Mouse (Mus musculus) MEL (cell line): Measurements from ENCODE around the gene Krtap21-1. TPM values are rescaled to one million over a fixed set of nuclear protein-coding genes. Genes with fewer than 3 reads are reported as not detected.

Source experiments
- DNase-seq: peaks from one replicate; pipeline ENCODE4 v3.0.0; 2011; ENCODE audit warnings: low read depth, low spot score
- H3K27ac ChIP-seq: 2 replicates; pipeline ENCODE4 v1.5.1; 2012; ENCODE audit warnings: low read depth, mild to moderate bottlenecking, control low read depth, low read length, moderate library complexity; ENCODE audit not compliant: control insufficient read depth
- H3K27me3 ChIP-seq, 2 experiments: fragments of 150-350 bp in 1 of 2; sonication (generic) in 1 of 2; 2 replicates each; pipeline ENCODE4 v1.6.1; 2012; ENCODE audit warnings: low read length in 2 of 2, mild to moderate bottlenecking in 2 of 2, improper control_type of control experiment in 1 of 2, moderate library complexity in 1 of 2; ENCODE audit not compliant: insufficient read depth in 2 of 2, control insufficient read depth in 1 of 2
- H3K36me3 ChIP-seq, 2 experiments: 2 replicates each; pipeline ENCODE4 v1.6.1; 2012 to 2014; ENCODE audit warnings: low read length in 2 of 2, improper control_type of control experiment in 1 of 2, inconsistent platforms in 1 of 2, mild to moderate bottlenecking in 1 of 2; ENCODE audit not compliant: insufficient read depth in 2 of 2, control insufficient read depth in 1 of 2
- H3K4me1 ChIP-seq, 2 experiments: fragments of 150-350 bp in 1 of 2; sonication (generic) in 1 of 2; 2 replicates each; pipeline ENCODE4 v1.6.1; 2012; ENCODE audit warnings: low read length in 2 of 2, improper control_type of control experiment in 1 of 2, mild to moderate bottlenecking in 1 of 2; ENCODE audit not compliant: insufficient read depth in 2 of 2, control insufficient read depth in 1 of 2
- H3K4me3 ChIP-seq, 2 experiments: fragments of 150-350 bp in 1 of 2; sonication (generic) in 1 of 2; 2 replicates each; pipeline ENCODE4 v1.5.1; 2012; ENCODE audit warnings: low read depth in 2 of 2, low read length in 2 of 2, mild to moderate bottlenecking in 2 of 2, moderate library complexity in 2 of 2, control low read depth in 1 of 2, improper control_type of control experiment in 1 of 2; ENCODE audit not compliant: control insufficient read depth in 1 of 2, insufficient read depth in 1 of 2
- H3K79me2 ChIP-seq: 2 replicates; pipeline ENCODE4 v1.6.1; 2012; ENCODE audit warnings: mild to moderate bottlenecking, low read length, moderate library complexity; ENCODE audit not compliant: control insufficient read depth, poor library complexity, insufficient read depth
- H3K9ac ChIP-seq: 2 replicates; pipeline ENCODE4 v1.6.1; 2012; ENCODE audit warnings: low read depth, mild to moderate bottlenecking, control low read depth, low read length, moderate library complexity; ENCODE audit not compliant: control insufficient read depth, poor library complexity, severe bottlenecking
- H3K9me3 ChIP-seq: fragments of 150-350 bp; sonication (generic); replicated peaks from 2 replicates; pipeline ENCODE4 v1.6.1; 2012; ENCODE audit warnings: mild to moderate bottlenecking, low read length, improper control_type of control experiment, moderate library complexity; ENCODE audit not compliant: insufficient read depth
- E2F4 ChIP-seq: IDR thresholded peaks from 2 replicates; pipeline ENCODE4 v1.6.1; 2011; ENCODE audit warnings: low read depth, low read length, improper control_type of control experiment, borderline replicate concordance
- EP300 ChIP-seq, 2 experiments: IDR thresholded peaks; 2 replicates each; pipeline ENCODE4 v1.6.1; 2011; ENCODE audit warnings: improper control_type of control experiment in 2 of 2, low read length in 2 of 2, low read depth in 1 of 2, mild to moderate bottlenecking in 1 of 2
- GATA1 ChIP-seq: IDR thresholded peaks from 2 replicates; pipeline ENCODE4 v1.6.1; 2011; ENCODE audit warnings: low read depth, low read length, improper control_type of control experiment
- JUND ChIP-seq: IDR thresholded peaks from 2 replicates; pipeline ENCODE4 v1.6.1; 2011; ENCODE audit warnings: low read depth, mild to moderate bottlenecking, improper control_type of control experiment, low read length
- MXI1 ChIP-seq: IDR thresholded peaks from 2 replicates; pipeline ENCODE4 v1.6.1; 2011; ENCODE audit warnings: mild to moderate bottlenecking, low read depth, low read length, improper control_type of control experiment
- POLR2A ChIP-seq, 2 experiments: IDR thresholded peaks; 2 replicates each; pipeline ENCODE4 v1.6.1; 2011 to 2012; ENCODE audit warnings: low read length in 2 of 2, mild to moderate bottlenecking in 2 of 2, control low read depth in 1 of 2, improper control_type of control experiment in 1 of 2, low read depth in 1 of 2, moderate library complexity in 1 of 2; ENCODE audit not compliant: control insufficient read depth in 1 of 2, insufficient read depth in 1 of 2, poor library complexity in 1 of 2
- POLR2AphosphoS2 ChIP-seq: IDR thresholded peaks from 2 replicates; pipeline ENCODE4 v1.6.1; 2011; ENCODE audit warnings: low read length, improper control_type of control experiment
- RAD21 ChIP-seq: IDR thresholded peaks from 2 replicates; pipeline ENCODE4 v1.6.1; 2011; ENCODE audit warnings: mild to moderate bottlenecking, low read depth, low read length, improper control_type of control experiment
- RCOR1 ChIP-seq: IDR thresholded peaks from 2 replicates; pipeline ENCODE4 v1.6.1; 2012; ENCODE audit warnings: low read depth, mild to moderate bottlenecking, inconsistent platforms, low read length, improper control_type of control experiment
- SIN3A ChIP-seq: IDR thresholded peaks from 2 replicates; pipeline ENCODE4 v1.6.1; 2012; ENCODE audit warnings: low read length, improper control_type of control experiment, inconsistent platforms
- SMC3 ChIP-seq: IDR thresholded peaks from 2 replicates; pipeline ENCODE4 v1.6.1; 2011; ENCODE audit warnings: low read depth, low read length, improper control_type of control experiment
- TBP ChIP-seq: IDR thresholded peaks from 2 replicates; pipeline ENCODE4 v1.8.0; 2011; ENCODE audit warnings: low read depth, low read length, improper control_type of control experiment
- TCF12 ChIP-seq: IDR thresholded peaks from 2 replicates; pipeline ENCODE4 v1.6.1; 2014; ENCODE audit warnings: low read depth, mild to moderate bottlenecking, inconsistent platforms, low read length, improper control_type of control experiment, moderate library complexity
- USF2 ChIP-seq, 2 experiments: IDR thresholded peaks; 2 replicates each; pipeline ENCODE4 v1.6.1; 2011 to 2012; ENCODE audit warnings: improper control_type of control experiment in 2 of 2, low read length in 2 of 2, borderline replicate concordance in 1 of 2, inconsistent platforms in 1 of 2, low read depth in 1 of 2, mild to moderate bottlenecking in 1 of 2; ENCODE audit not compliant: insufficient read depth in 1 of 2
- ZKSCAN1 ChIP-seq: IDR thresholded peaks from 2 replicates; pipeline ENCODE4 v1.6.1; 2012; ENCODE audit warnings: low read depth, mild to moderate bottlenecking, inconsistent platforms, low read length, improper control_type of control experiment, moderate library complexity
- polyA plus RNA-seq, 2 experiments: library from polyadenylated mRNA; stranded (reverse) in 1 of 2; unstranded in 1 of 2; fragments of >175 nt in 1 of 2; fragments of >200 nt in 1 of 2; gene quantifications; 2 replicates each; pipeline versions ENCODE4 v1.2.1 to v1.2.4; 2012; ENCODE audit warnings: low replicate concordance in 2 of 2, low read depth in 1 of 2; ENCODE audit not compliant: insufficient read length in 2 of 2, insufficient read depth in 1 of 2, missing spikeins in 1 of 2
- total RNA-seq: library from RNA; depleted of rRNA; stranded (reverse); fragments of 300-350 nt; gene quantifications from 2 replicates; pipeline ENCODE4 v1.2.3, GENCODE M21; 2012

The Krtap21-1 gene
- total and polyA plus RNA-seq, 3 experiments: not detected

- no peak overlapping the region for H3K4me3 ChIP-seq
- no peak for TF ChIP-seq TBP
- TF ChIP-seq, all 39 proteins: peak for 0
- Histone ChIP-seq H3K79me2 (no peaks in the 10 kb centered on the region), H3K36me3 (no peaks in the 10 kb centered on the region), H3K9me3 (no peaks in the 10 kb centered on the region), H3K27me3 (no peaks in the 10 kb centered on the region), H3K9ac (no peak overlapping the region), H3K27ac (no peak overlapping the region), H3K4me1 (no peaks in the 10 kb centered on the region)
- no peak for DNase-seq
Measured at GRCm38 (mm10) chr16:89425310-89425709, 21.6 kb upstream of the Krtap21-1 start.

GRCm38 (mm10) chr16:89420011-89420410 lies 16.3 kb upstream of the Krtap21-1 start, which contains the start of gene Krtap6-2:
Gene Krtap6-2 (minus strand): TSS chr16:89420111.
- TF ChIP-seq GATA1 (no peak), JUND (no peak), EP300 (IDR thresholded peaks at IDR 0.05; ENCODE audit: low read depth in 1 of 2, low read length in 2 of 2) (no peak), POLR2A (IDR thresholded peaks at IDR 0.05; ENCODE audit: control insufficient read depth in 1 of 2, insufficient read depth in 1 of 2, low read depth in 1 of 2, low read length in 2 of 2, poor library complexity in 1 of 2) (no peak), POLR2AphosphoS2 (no peak)
- Histone ChIP-seq H3K27me3 (no peaks in the 10 kb centered on the region), H3K27ac (no peak within 1 kb of the TSS)

GRCm38 (mm10) chr16:89416311-89416710 lies 12.6 kb upstream of the Krtap21-1 start:
- Histone ChIP-seq H3K27ac (no peak overlapping the region), H3K36me3 (no peaks in the 10 kb centered on the region), H3K9ac (no peak overlapping the region), H3K79me2 (no peaks in the 10 kb centered on the region), H3K4me3 (no peak overlapping the region), H3K9me3 (no peaks in the 10 kb centered on the region), H3K27me3 (no peaks in the 10 kb centered on the region), H3K4me1 (no peaks in the 10 kb centered on the region)
- DNase-seq: no peak
- TF ChIP-seq RAD21 (no peak), JUND (no peak), MXI1 (no peak), ZKSCAN1 (no peak), SIN3A (no peak), USF2 (IDR thresholded peaks at IDR 0.05; ENCODE audit: borderline replicate concordance in 1 of 2, insufficient read depth in 1 of 2, low read depth in 1 of 2, low read length in 2 of 2) (no peak), TBP (no peak), POLR2AphosphoS2 (no peak), TCF12 (no peak), E2F4 (no peak), SMC3 (no peak), RCOR1 (no peak)

More at GRCm38 (mm10) chr16:89420011-89420410, 16.3 kb upstream of the Krtap21-1 start, which contains the start of gene Krtap6-2:
- Histone ChIP-seq H3K36me3 (no peaks in the 10 kb centered on the region), H3K4me1 (no peaks in the 10 kb centered on the region), H3K9me3 (no peaks in the 10 kb centered on the region), H3K79me2 (no peaks in the 10 kb centered on the region), H3K4me3 (no peak within 1 kb of the TSS), H3K9ac (no peak within 1 kb of the TSS)
- DNase-seq: no peak
